Mouse (Mus musculus) gastrocnemius, postnatal 14 days (tissue): Measurements from ENCODE around the gene Dlg1. TPM values are rescaled to one million over a fixed set of nuclear protein-coding genes. Genes with fewer than 3 reads are reported as not detected.

Experiments used
- total RNA-seq, 2 experiments: library from RNA; stranded (reverse); gene quantifications; 2 replicates each; pipeline ENCODE4 v1.2.3; 2021

Dlg1 gene
- total RNA-seq, 2 experiments from 2014 or later: 26.4 to 30.9 TPM

Other genes with a start within 250 kb of the Dlg1 start
- under 1 TPM; 0.29 to 0.57 TPM for gene Bdh1, start 241.2 kb upstream of the Dlg1 start, total RNA-seq
- gene Meltf, start 215.4 kb downstream of the Dlg1 start, total RNA-seq: under 1 TPM in 1 of 2 experiments, not detected in 1; 0.04 TPM